Mouse (Mus musculus) hindbrain, embryonic 15.5 days (tissue): ENCODE measurements at regions not wholly inside any gene's neighbourhood (a gene's known extent, or its start where the extent isn't known, plus 50 kb on each side); places are given as distances from the start of the nearest gene placed in this dataset.
A peak's percentile ranks its signal among the peaks of the same experiment; 100 is the strongest.

Source experiments
- ATAC-seq: fragments of 200-750 bp; cut with Nextera tagmentation; 2 replicates; pipeline ENCODE4 v1.8.0; 2017; ENCODE audit warnings: low read depth, moderate number of reproducible peaks, moderate TSS enrichment; ENCODE audit not compliant: low FRiP score
- H3K27ac ChIP-seq: fragments of 300-500 bp; sonication (generic); replicated peaks from 2 replicates; pipeline ENCODE4 v1.5.1; 2015; ENCODE audit warnings: mild to moderate bottlenecking, inconsistent platforms
- H3K27me3 ChIP-seq: fragments of 300-500 bp; sonication (generic); 2 replicates; pipeline ENCODE4 v1.6.1; 2015; ENCODE audit warnings: control low read depth, inconsistent platforms
- H3K36me3 ChIP-seq: fragments of 300-500 bp; sonication (generic); 2 replicates; pipeline ENCODE4 v1.6.1; 2015; ENCODE audit warnings: control low read depth, inconsistent platforms
- H3K4me1 ChIP-seq: fragments of 300-500 bp; sonication (generic); replicated peaks from 2 replicates; pipeline ENCODE4 v1.6.1; 2015; ENCODE audit warnings: control low read depth, inconsistent platforms
- H3K4me2 ChIP-seq: fragments of 300-500 bp; sonication (generic); 2 replicates; pipeline ENCODE4 v1.6.1; 2015; ENCODE audit warnings: moderate library complexity, mild to moderate bottlenecking, inconsistent platforms
- H3K4me3 ChIP-seq: fragments of 300-500 bp; sonication (generic); 2 replicates; pipeline ENCODE4 v1.5.1; 2015; ENCODE audit warnings: mild to moderate bottlenecking, inconsistent platforms
- H3K9ac ChIP-seq: fragments of 300-500 bp; sonication (generic); 2 replicates; pipeline ENCODE4 v1.6.1; 2015; ENCODE audit warnings: inconsistent platforms
- H3K9me3 ChIP-seq: fragments of 300-500 bp; sonication (generic); 2 replicates; pipeline ENCODE4 v1.6.1; 2016; ENCODE audit warnings: control low read depth, inconsistent platforms
- WGBS: fragments of 180-500 bp; shearing (Covaris S2); methylation state at CpG from one replicate; pipeline ENCODE4 v1.1.7; 2015; 5-methylcytosine and 5-hydroxymethylcytosine counted together

DNA sequence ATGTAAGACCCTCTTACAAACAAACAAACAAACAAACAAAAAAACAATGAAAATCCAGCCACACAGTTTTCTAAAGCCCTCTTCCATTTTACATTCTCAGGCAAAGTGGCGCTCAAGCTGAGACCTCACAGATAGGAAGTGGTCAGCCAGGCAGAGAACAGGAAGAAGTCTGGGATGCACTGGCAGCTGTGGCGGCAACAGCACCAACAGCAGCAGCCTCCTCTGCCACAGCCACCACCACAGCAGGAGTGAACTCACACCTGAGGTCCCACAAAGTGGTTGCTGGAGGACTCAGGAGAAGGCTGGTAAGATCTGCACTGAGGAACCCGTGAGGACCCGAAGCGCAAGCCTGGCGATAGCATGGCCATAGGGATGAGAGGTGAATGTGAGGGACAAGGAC lies 156.3 kb downstream of the Grm4 start:
- Histone ChIP-seq H3K9ac (no peak overlapping the region), H3K36me3 (no peaks in the 10 kb centered on the region), H3K4me2 (no peak overlapping the region), H3K27me3 (no peaks in the 10 kb centered on the region), H3K4me3 (no peak overlapping the region), H3K4me1 (0 out of 2 replicates have a peak, but pooled peaks cover 6% of the 10 kb centered on the region), H3K27ac (no peak overlapping the region), H3K9me3 (no peaks in the 10 kb centered on the region)
- WGBS: 96% methylated on average over 6 of the region's 6 CpGs
- ATAC-seq: no peak

GRCm38 (mm10) chr17:27364338-27364737 lies 156.9 kb downstream of the Grm4 start:
- H3K4me1 ChIP-seq: 0 out of 2 replicates have a peak, but pooled peaks cover 6% of the 10 kb centered on the region
- no peak overlapping the region for H3K9ac ChIP-seq
- H3K27ac ChIP-seq: no peak overlapping the region
- H3K27me3 ChIP-seq: no peaks in the 10 kb centered on the region
- no peak overlapping the region for H3K4me3 ChIP-seq
- WGBS: 93% methylated on average over 7 of the region's 7 CpGs
- ATAC-seq: no peak
- H3K9me3 ChIP-seq: no peaks in the 10 kb centered on the region
- H3K4me2 ChIP-seq: no peak overlapping the region
- no peaks in the 10 kb centered on the region for H3K36me3 ChIP-seq

DNA sequence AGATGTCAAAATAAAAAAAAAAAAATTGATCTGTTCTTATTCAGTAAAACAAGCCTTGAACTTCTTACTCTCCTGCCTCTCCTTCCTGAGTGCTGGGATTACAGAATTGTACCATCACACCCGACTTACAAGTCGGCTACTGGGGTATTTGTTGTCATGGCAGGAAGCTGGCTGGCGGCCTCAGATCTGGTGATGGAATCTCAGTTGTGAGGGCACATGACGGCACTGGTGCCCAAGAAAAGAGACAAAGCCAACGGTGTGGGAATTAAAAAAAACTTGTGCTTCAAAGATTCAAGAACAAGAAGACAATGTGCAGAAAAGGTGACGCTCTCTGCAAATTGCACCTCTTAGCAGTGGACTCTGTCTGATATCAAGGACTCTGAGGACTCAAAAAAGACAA lies 157.3 kb downstream of the Grm4 start:
- Histone ChIP-seq H3K4me2 (no peak overlapping the region), H3K4me3 (no peak overlapping the region), H3K27ac (no peak overlapping the region), H3K36me3 (no peaks in the 10 kb centered on the region), H3K4me1 (0 out of 2 replicates have a peak, but pooled peaks cover 6% of the 10 kb centered on the region), H3K9ac (no peak overlapping the region), H3K9me3 (no peaks in the 10 kb centered on the region), H3K27me3 (no peaks in the 10 kb centered on the region)
- no peak for ATAC-seq
- 79% methylated on average over 6 of the region's 6 CpGs for WGBS

- Histone ChIP-seq H3K4me3 (no peak overlapping the region), H3K4me2 (no peak overlapping the region), H3K27ac (no peak overlapping the region), H3K9me3 (no peaks in the 10 kb centered on the region), H3K27me3 (no peaks in the 10 kb centered on the region), H3K4me1 (0 out of 2 replicates have a peak, but pooled peaks cover 6% of the 10 kb centered on the region), H3K9ac (no peak overlapping the region), H3K36me3 (no peaks in the 10 kb centered on the region)
- 92% methylated on average over 8 of the region's 8 CpGs for WGBS
- no peak for ATAC-seq
Observed at GRCm38 (mm10) chr17:27362221-27362620, 158.0 kb upstream of the Lemd2 start.

DNA sequence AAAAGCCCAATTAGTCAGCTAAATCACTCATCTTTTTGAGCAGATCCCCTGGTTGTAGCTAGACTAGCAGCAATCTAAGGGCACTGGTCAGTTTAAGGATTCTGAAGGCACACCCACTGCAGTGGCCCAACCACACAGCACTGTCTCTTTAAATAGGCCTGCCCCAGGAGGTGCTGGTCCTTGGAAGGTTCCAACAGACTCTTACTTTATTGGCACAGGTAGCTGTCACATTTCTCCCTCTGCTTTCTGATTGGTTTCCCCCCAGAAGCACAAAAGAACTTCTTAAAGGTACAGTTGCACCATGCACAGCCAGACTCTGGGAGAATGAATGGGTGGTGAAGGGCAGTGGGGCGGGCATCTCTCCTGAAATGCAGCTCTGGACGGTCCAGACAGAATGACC lies 157.1 kb upstream of the Lemd2 start:
- Histone ChIP-seq H3K4me2 (no peak overlapping the region), H3K36me3 (no peaks in the 10 kb centered on the region), H3K4me3 (no peak overlapping the region), H3K9ac (no peak overlapping the region), H3K4me1 (0 out of 2 replicates have a peak, but pooled peaks cover 6% of the 10 kb centered on the region), H3K9me3 (no peaks in the 10 kb centered on the region), H3K27me3 (no peaks in the 10 kb centered on the region), H3K27ac (no peak overlapping the region)
- WGBS: 73% methylated on average over 2 of the region's 2 CpGs
- ATAC-seq: peak; percentile 65; the same call in 1 of the 2 replicates

GRCm38 (mm10) chr17:27356862-27357261 lies 152.6 kb upstream of the Lemd2 start:
- Histone ChIP-seq H3K9ac (no peak overlapping the region), H3K36me3 (no peaks in the 10 kb centered on the region), H3K4me3 (no peak overlapping the region), H3K9me3 (no peaks in the 10 kb centered on the region), H3K4me2 (no peak overlapping the region), H3K27ac (no peak overlapping the region), H3K27me3 (no peaks in the 10 kb centered on the region), H3K4me1 (0 out of 2 replicates have a peak, but pooled peaks cover 6% of the 10 kb centered on the region)
- ATAC-seq: no peak
- 92% methylated on average over 3 of the region's 3 CpGs for WGBS

GRCm38 (mm10) chr17:27355717-27356116 lies 151.4 kb upstream of the Lemd2 start:
- Histone ChIP-seq H3K27ac (no peak overlapping the region), H3K4me3 (no peak overlapping the region), H3K9me3 (no peaks in the 10 kb centered on the region), H3K27me3 (no peaks in the 10 kb centered on the region), H3K4me2 (no peak overlapping the region), H3K36me3 (no peaks in the 10 kb centered on the region), H3K9ac (no peak overlapping the region), H3K4me1 (0 out of 2 replicates have a peak, but pooled peaks cover 2% of the 10 kb centered on the region)
- WGBS: 57% methylated on average over 9 of the region's 9 CpGs
- no peak for ATAC-seq

DNA sequence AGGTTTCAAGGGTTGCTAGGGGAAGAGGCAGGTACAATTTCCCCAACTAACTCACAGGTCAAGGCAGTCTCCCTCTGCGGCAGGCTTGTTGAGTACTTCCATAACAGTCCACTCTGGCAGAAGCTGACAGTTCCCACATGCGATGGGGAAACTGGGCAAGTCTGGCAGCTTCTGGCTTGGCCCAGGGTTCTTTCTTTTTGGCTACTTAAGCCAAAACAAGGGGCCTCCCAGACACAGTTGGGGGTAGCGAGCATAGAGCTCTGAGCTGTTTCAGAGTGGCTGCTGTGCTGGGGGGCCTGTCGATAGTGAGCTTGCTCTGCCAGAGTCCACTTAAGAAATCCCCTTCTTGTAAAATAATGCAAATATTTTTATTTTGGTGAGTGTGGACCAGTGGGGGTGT lies 150.8 kb upstream of the Lemd2 start:
- WGBS: 91% methylated on average over 4 of the region's 4 CpGs
- no peak overlapping the region for H3K4me2 ChIP-seq
- no peak overlapping the region for H3K9ac ChIP-seq

GRCm38 (mm10) chr17:27349911-27350310 lies 145.6 kb upstream of the Lemd2 start:
- no peak for ATAC-seq
- Histone ChIP-seq H3K4me1 (no peaks in the 10 kb centered on the region), H3K36me3 (no peaks in the 10 kb centered on the region), H3K9ac (no peak overlapping the region), H3K9me3 (no peaks in the 10 kb centered on the region), H3K4me3 (no peak overlapping the region), H3K27me3 (no peaks in the 10 kb centered on the region), H3K27ac (no peak overlapping the region), H3K4me2 (no peak overlapping the region)
- WGBS: 88% methylated on average over 9 of the region's 9 CpGs

More for the DNA sequence above, 150.8 kb upstream of the Lemd2 start:
- Histone ChIP-seq H3K27me3 (no peaks in the 10 kb centered on the region), H3K9me3 (no peaks in the 10 kb centered on the region), H3K27ac (no peak overlapping the region), H3K36me3 (no peaks in the 10 kb centered on the region), H3K4me3 (no peak overlapping the region), H3K4me1 (no peaks in the 10 kb centered on the region)
- no peak for ATAC-seq

- H3K27me3 ChIP-seq: no peaks in the 10 kb centered on the region
- no peak overlapping the region for H3K4me2 ChIP-seq
- 82% methylated on average over 4 of the region's 4 CpGs for WGBS
- no peaks in the 10 kb centered on the region for H3K9me3 ChIP-seq
- H3K27ac ChIP-seq: no peak overlapping the region
- H3K4me3 ChIP-seq: no peak overlapping the region
- no peak overlapping the region for H3K9ac ChIP-seq
- H3K4me1 ChIP-seq: no peaks in the 10 kb centered on the region
- no peaks in the 10 kb centered on the region for H3K36me3 ChIP-seq
- no peak for ATAC-seq
Observed at GRCm38 (mm10) chr17:27349432-27349831, 145.2 kb upstream of the Lemd2 start.

DNA sequence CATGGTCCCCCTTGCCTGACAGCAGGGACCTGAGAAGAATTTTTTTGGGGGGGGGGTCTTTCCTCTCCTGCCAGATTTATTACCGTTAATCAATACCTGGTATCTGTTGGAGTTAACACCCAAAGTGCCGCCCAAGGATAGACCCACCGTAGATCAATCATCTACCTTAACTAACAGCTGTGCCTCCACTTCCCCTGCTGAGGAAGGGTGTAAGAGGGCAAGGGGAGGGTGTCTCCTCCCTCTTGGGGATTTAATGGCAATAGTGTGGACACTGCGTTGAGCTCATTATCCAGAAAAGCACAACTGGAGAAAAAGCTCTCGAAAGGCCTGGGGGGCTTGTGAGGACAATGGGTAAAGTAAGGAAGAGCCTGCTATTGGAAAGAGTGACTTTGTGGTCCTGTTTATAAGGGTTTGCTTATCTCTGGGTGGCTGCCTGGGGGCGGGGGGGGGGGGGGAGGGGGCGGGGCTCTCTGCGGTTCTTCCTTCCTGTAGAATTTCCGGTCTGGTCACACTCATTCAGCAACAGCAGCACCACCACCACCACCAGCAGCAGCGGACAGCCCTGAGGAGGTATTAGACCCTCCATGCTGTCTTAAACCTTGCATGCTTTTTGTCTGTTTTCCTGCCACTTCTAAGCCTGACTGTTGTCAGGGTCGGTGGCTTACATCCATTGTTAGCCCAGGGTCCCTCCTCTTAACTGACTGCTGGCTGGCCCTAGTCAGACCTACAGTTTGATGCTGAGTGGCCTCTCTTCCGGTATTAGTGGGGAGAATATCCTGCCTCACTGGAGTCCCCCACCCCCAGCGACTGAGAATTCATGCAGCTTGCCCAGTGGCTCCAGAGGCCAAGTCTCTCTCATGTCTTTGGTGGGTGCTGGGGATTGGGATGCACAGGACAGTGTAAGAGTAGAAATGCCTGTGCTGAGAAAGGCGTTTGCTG lies 138.0 kb upstream of the Lemd2 start:
- no peaks in the 10 kb centered on the region for H3K4me1 ChIP-seq
- WGBS: 63% methylated on average over 12 of the region's 14 CpGs
- H3K9me3 ChIP-seq: no peaks in the 10 kb centered on the region

GRCm38 (mm10) chr17:27339823-27340222 lies 135.6 kb upstream of the Lemd2 start:
- H3K4me2 ChIP-seq: no peak overlapping the region
- no peaks in the 10 kb centered on the region for H3K27me3 ChIP-seq
- WGBS: 87% methylated on average over 3 of the region's 3 CpGs
- H3K27ac ChIP-seq: no peak overlapping the region
- no peak overlapping the region for H3K9ac ChIP-seq
- H3K9me3 ChIP-seq: no peaks in the 10 kb centered on the region
- no peak overlapping the region for H3K4me3 ChIP-seq
- H3K4me1 ChIP-seq: peaks cover 5% of the 10 kb centered on the region; the same call in 1 of the 2 replicates
- no peak for ATAC-seq
- H3K36me3 ChIP-seq: no peaks in the 10 kb centered on the region

More for the DNA sequence above, 138.0 kb upstream of the Lemd2 start:
- no peak for ATAC-seq
- H3K4me3 ChIP-seq: no peak overlapping the region
- no peaks in the 10 kb centered on the region for H3K27me3 ChIP-seq
- H3K27ac ChIP-seq: no peak overlapping the region
- no peak overlapping the region for H3K9ac ChIP-seq
- H3K4me2 ChIP-seq: no peak overlapping the region
- H3K36me3 ChIP-seq: no peaks in the 10 kb centered on the region
